Mouse (Mus musculus) adrenal gland (tissue): Measurements from ENCODE around the gene Tcf25.
"Not testable (repeated sequence)": the region's sequence is repeated elsewhere in the genome, so short reads cannot be mapped to it uniquely, and the experiment has no call there.

ENCODE experiments used
- intact Hi-C: fragments of 180-260 bp; cut with DNase I; formaldehyde crosslinking; loops from one replicate; pipeline ENCODE4 v1.15.1; 2025

The Tcf25 gene

DNA sequence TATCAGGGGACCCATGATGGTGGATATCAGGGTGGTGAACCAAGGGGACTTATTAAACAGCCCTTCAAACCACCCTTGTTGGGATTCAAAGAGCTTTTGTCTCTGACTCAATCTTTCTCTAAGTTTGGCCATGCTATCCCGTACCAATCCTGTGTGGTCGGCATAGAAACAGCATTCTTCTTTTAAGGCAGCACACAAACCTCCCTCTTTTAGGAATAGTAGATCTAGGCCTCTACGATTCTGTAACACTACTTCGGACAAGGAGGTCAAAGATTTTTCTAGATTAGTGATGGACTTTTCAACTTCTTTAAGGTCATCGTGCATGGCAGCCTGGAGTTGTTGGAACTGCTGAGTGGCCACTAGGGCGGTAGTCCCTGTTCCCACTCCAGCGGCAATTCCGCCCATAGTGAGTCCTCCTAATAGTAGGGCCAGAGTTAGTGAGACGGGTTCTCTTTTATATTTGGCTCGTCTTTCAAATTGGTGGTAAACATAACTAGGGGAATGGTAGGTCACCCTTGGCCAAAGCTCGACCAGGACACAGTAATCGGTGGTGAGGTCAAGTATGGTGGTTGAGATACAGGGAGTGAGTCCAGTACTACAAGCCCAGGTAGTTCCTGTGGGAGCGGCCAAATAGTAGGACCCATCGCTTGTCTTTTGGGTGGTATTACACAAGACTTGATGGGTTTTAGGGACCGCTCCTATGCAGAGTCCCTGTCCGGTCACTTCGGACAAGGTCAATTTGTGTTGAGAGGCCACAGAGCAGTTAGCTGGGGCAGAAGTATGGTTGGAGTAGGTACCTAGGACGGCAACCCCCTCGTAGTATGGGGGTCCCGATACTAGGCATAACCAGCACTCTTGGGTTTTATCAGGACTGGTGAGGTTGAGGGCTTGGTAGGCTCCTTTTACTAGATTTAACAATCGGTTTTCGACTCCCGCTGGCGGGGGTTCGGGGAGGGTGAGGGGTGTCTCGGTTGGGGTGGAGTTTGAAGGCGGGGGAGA, 53.3 kb downstream of the Tcf25 start:
- intact Hi-C loops = no loop called here

DNA sequence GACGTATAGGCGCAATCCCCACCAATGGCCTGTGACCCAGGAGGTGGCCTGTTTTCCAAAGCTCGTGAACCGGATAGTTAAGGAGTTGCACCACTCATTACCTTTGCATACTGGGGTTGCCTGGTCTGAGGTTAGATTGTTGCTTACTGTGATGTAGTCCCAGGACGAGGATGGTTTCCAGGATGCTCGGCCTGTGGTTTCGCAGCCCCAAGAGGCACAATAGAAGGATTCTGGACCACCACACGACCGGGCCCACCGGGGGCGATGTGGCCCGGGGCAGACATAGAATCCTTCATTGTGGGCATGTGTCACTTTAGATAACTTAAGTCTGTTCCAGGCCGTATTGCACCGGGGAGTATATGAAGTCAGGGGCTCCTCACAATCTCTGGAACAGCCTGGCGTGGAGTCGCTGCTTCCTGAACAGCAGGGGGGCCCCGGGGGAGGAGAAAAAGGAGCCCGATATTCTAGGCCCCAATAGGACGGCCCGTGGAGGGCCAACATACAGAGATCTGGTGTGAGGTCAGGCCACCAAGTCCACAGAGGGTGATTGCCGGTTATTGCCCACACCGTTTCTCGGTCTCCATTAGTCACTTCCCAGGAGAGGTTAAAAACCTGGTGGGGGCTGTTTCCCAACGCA, 54.2 kb downstream of the Tcf25 start:
- intact Hi-C loops = no loop called here

GRCm38 (mm10) chr8:123428343-123428893, 54.9 kb downstream of the Tcf25 start:
- intact Hi-C loops = no loop called here

GRCm38 (mm10) chr8:123428939-123429721, 55.6 kb downstream of the Tcf25 start:
- intact Hi-C loops = no loop called here

DNA sequence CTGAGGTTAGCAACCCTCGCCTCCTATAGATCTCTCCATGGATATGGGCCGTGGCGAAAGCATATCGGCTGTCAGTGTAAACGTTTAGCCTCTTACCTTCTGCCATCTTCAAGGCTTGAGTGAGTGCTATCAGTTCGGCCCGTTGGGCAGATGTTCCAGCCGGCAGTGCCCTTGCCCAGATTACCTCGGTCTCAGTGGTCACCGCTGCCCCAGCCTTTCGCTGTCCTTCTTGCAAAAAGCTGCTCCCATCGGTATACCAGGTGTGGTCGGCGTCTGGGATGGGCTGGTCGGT, 56.1 kb downstream of the Tcf25 start:
- intact Hi-C loops = not testable (repeated sequence)

DNA sequence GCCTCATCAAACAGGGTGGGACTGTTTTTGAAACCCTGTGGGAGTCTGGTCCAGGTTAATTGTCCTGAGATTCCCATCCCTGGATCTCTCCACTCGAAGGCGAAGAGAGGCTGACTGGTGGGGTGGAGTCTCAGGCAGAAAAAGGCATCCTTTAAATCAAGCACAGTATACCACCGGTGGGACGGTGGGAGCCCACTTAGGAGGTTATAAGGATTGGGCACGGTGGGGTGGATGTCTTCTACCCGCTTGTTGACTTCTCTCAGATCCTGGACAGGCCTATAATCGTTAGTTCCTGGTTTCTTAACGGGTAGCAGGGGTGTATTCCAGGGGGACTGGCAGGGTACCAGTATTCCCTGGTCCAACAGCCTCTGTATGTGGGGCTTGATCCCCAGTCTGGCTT, 57.4 kb downstream of the Tcf25 start:
- intact Hi-C loops = not testable (repeated sequence)

- intact Hi-C loops = no loop called here
Observed at GRCm38 (mm10) chr8:123431616-123432365, 58.2 kb downstream of the Tcf25 start.

DNA sequence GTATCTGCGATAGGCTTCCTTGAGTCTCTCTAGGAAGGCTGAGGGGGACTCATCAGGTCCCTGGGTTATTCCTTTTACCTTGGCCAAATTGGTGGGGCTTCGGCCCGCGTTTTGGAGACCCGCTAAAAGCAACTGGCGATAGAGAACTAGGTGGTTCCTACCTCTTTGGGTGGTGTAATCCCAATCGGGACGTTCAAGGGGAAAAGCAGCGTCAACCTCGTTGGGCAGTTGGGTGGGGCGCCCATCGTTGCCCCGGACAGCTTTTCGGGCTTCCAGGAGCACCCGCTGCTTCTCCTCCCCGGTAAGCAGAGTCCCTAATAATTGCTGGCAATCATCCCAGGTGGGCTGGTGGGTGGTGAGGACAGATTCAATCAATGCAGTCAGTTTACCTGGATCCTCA, 58.8 kb downstream of the Tcf25 start:
- intact Hi-C loops = no loop called here

GRCm38 (mm10) chr8:123433241-123433974, 59.9 kb downstream of the Tcf25 start:
- intact Hi-C loops = not testable (repeated sequence)

- intact Hi-C loops = no loop called here
Observed at GRCm38 (mm10) chr8:123441788-123442187, 68.2 kb downstream of the Tcf25 start.

DNA sequence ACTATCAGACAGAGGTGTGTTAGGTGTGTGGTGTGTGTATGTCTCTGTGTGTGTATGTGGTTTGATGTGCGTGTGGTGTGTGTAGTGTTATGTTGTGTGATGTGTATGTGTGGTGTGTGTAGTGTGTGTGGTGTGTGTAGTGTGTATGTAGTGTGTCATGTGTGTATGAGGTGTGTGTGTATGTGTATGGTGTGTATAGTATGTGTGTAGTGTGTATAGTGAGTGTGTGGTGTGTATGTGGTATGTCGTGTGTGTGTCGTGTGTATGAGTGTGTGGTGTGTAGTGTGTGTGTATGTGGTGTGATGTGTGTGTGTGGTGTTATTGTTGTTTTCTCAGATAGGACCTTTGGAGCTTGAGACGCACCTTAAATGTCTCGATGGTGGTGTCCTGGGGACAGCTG, 68.8 kb downstream of the Tcf25 start:
- intact Hi-C loops = no loop called here

DNA sequence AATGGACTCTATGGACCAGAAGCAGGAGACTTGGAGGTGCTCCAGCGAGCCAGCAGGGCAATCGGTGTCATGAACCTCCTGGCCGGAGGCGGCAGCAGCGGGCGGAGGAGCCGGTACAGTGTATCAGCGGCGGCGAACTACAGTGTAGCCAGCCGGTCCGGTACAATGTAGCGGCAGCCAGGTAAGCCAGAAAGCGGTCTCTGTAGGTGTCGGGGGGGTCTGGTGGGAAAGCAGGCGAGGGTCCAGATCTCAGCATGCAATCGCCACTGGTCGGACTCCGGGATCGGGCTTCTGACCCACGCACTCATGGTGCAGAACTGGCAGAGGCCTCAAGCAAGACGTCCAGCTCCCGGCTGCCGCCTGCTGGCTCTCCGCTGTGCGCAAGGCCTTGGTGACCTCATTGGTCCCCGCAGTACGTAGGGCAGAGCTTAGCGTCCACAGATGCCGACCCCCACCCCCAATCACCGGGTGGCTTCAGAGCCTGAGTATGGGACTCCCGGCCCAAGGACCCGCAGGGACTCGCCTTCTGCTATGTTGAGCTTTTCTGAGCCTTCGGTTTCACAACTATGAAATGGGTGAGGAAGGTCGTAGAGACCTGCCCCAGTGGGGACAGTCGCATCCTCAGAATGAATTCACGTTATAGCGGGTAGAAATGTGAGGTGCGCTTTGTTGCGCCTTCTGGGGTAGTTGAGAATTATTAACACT, 69.5 kb downstream of the Tcf25 start:
- intact Hi-C loops = no loop called here

GRCm38 (mm10) chr8:123443576-123443921, 70.0 kb downstream of the Tcf25 start:
- intact Hi-C loops = no loop called here

- intact Hi-C loops = no loop called here
Observed at GRCm38 (mm10) chr8:123444131-123444530, 70.6 kb downstream of the Tcf25 start.

- intact Hi-C loops = no loop called here
Observed at GRCm38 (mm10) chr8:123445981-123446380, 72.4 kb downstream of the Tcf25 start.

DNA sequence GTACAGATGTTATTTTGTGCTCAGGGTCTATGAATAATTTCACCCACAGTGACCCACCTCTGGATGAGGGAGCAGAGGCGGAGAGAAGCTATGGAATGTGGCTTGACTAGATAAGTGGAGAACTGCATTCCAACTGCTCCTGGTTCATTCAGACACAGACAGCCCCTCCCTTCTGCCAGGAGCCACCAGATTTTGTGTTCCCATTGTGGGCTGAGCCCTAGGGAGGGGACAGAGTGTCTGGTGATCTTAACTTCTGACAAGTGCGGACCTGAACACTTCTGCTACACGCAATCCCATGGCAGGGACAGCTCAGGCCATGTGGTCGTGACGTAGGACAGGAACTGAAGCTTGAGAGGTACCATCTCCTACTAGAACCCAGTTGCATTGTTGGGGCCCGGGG, 73.2 kb downstream of the Tcf25 start:
- intact Hi-C loops = no loop called here

DNA sequence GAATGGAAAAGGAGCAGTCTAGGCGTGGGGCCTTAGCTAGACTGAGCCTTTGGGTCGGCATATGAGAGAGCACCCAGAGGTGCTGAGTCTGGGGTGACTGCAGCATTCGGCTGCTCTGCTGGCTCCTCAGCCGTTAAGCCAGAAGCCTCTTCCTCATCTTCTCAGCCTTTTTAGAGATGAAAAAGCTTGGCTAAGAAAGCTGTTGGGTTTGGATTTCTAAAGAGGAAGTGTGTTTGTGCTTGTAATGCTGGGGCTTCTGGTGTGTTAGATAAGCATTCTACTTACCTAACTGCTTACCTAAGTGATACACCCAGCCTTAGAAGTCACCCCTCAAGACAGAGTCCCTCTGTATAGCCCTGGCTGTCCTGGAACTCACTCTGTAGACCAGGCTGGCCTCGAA, 77.2 kb downstream of the Tcf25 start:
- intact Hi-C loops = no loop called here

GRCm38 (mm10) chr8:123451747-123452146, 78.2 kb downstream of the Tcf25 start:
- intact Hi-C loops = not testable (repeated sequence)

GRCm38 (mm10) chr8:123452149-123452548, 78.6 kb downstream of the Tcf25 start:
- intact Hi-C loops = no loop called here

- intact Hi-C loops = no loop called here
Observed at GRCm38 (mm10) chr8:123453291-123453690, 79.7 kb downstream of the Tcf25 start.
